In the genomic region with DNA sequence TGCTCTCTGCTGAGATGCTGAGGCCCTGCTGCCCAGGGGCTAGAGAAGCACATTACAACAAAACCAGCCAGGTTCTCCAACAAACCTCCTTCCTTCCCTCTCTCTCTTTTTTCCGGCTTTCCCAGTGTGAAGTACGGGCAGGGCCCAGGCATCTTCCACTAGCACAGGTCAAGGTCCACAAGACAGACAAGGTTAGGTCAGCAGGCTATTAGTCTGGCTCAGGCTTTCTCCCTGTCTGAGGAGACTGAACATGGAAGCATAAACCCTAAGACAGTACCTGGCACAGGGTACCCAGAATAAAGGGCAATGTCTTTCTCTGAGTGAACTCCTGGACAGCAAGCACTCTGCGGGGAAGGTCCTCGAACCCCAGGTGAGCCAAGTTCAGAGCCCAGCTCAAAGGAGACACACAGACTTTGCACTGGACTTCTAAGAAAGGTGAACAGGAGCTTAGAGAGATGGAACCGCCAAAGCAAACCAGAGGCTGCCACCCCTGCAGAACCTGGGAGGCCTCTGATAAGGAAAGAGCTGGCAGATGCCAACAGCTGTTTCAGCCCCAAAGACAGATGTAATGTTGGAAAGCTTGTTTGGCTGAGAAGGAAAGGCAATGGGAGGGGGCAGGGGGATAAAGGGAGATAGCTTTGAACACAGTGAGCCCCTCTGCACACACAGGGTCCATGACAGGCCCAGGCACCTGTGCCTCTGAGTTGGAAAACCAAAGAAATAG, we compare ENCODE assay signal across 24 mouse cellular contexts. TPM values are rescaled to one million over a fixed set of nuclear protein-coding genes. Genes with fewer than 3 reads are reported as not detected.
DNase-seq lines count a peak whose midpoint lies in the region; ATAC-seq and TF ChIP-seq lines count a peak whose summit lies in the region.
"Had no signal": no experiment of that assay in that cellular context is flagged by ENCODE, and none has a peak within 500 bp of the region (broad histone marks: within the 10 kb centered on the region; RNA-seq: fewer than 3 reads in every experiment).

No protein-coding gene starts in this region.

- H3K4me1 ChIP-seq in forebrain, embryonic 13.5 days, result peaks cover 95% of the 10 kb centered on the region
- peaks cover 13% of the 10 kb centered on the region; the same call in 1 of the 2 replicates for H3K4me1 ChIP-seq in forebrain, postnatal 0 days (ENCODE audit: insufficient read depth)
- H3K4me1 ChIP-seq in kidney, adult 2 months (ENCODE audit: control insufficient read depth, insufficient read depth, low read length), result no peaks in the 10 kb centered on the region; the same call in 1 of the 2 replicates
- no peaks in the 10 kb centered on the region for H3K4me1 ChIP-seq in kidney, embryonic 14.5 days (ENCODE audit: control insufficient read depth, insufficient read depth, low read length)
- H3K4me1 ChIP-seq in midbrain, embryonic 14.5 days (ENCODE audit: control insufficient read depth, insufficient read depth, low read length), result peaks cover 22% of the 10 kb centered on the region
- no peaks in the 10 kb centered on the region for H3K4me1 ChIP-seq in midbrain, postnatal 0 days (ENCODE audit: insufficient read depth, low read length)
- no peaks in the 10 kb centered on the region for H3K4me1 ChIP-seq in stomach, postnatal 0 days (replicated peaks; ENCODE audit: control insufficient read depth, insufficient read depth)

- peak overlapping the region; percentile 20 for H3K4me2 ChIP-seq in forebrain, embryonic 13.5 days
- H3K4me2 ChIP-seq in forebrain, postnatal 0 days (ENCODE audit: low read depth), result no peak overlapping the region
- no peak overlapping the region for H3K4me2 ChIP-seq in kidney, embryonic 14.5 days (replicated peaks; ENCODE audit: low read depth, low read length)
- no peak overlapping the region for H3K4me2 ChIP-seq in midbrain, embryonic 14.5 days (ENCODE audit: low read length)
- no peak overlapping the region for H3K4me2 ChIP-seq in midbrain, postnatal 0 days (ENCODE audit: low read depth, low read length, poor library complexity, severe bottlenecking)
- H3K4me2 ChIP-seq in stomach, postnatal 0 days (replicated peaks; ENCODE audit: low read depth), result no peak overlapping the region
- H3K4me2 ChIP-seq: embryonic facial prominence, embryonic 12.5 days; hindbrain, embryonic 12.5 days; limb, embryonic 15.5 days; neural tube, embryonic 12.5 days had no signal

- no peak for ATAC-seq in forebrain, embryonic 13.5 days
- ATAC-seq in forebrain, postnatal 0 days, result no peak
- no peak for ATAC-seq in kidney, embryonic 14.5 days (ENCODE audit: low FRiP score, low TSS enrichment)
- ATAC-seq in midbrain, embryonic 14.5 days (ENCODE audit: low FRiP score, low TSS enrichment), result no peak
- no peak for ATAC-seq in midbrain, postnatal 0 days (ENCODE audit: low FRiP score)
- ATAC-seq in stomach, postnatal 0 days (ENCODE audit: low FRiP score, low TSS enrichment), result 0 out of 2 replicates have a peak, but pooled peaks have one; percentile 23
- ATAC-seq: lung, postnatal 0 days had no signal

- 79% methylated on average over 5 of the region's 5 CpGs for WGBS in forebrain, embryonic 13.5 days
- WGBS in forebrain, postnatal 0 days, result 73% methylated on average over 5 of the region's 5 CpGs
- 46% methylated on average over 5 of the region's 5 CpGs for WGBS in kidney, adult 2 months
- WGBS in kidney, embryonic 14.5 days, result 79% methylated on average over 5 of the region's 5 CpGs
- WGBS in midbrain, embryonic 14.5 days, result 84% methylated on average over 5 of the region's 5 CpGs
- 79% methylated on average over 5 of the region's 5 CpGs for WGBS in midbrain, postnatal 0 days
- WGBS in stomach, postnatal 0 days, result 70% methylated on average over 5 of the region's 5 CpGs

- peaks cover 13% of the 10 kb centered on the region for H3K27me3 ChIP-seq in forebrain, embryonic 13.5 days
- H3K27me3 ChIP-seq in forebrain, postnatal 0 days (ENCODE audit: insufficient read depth, low read length), result no peaks in the 10 kb centered on the region; the same call in 1 of the 2 replicates
- no peaks in the 10 kb centered on the region for H3K27me3 ChIP-seq in kidney, adult 2 months (replicated peaks; ENCODE audit: control insufficient read depth, insufficient read depth, low read length)
- peaks cover 54% of the 10 kb centered on the region for H3K27me3 ChIP-seq in kidney, embryonic 14.5 days (ENCODE audit: control insufficient read depth, insufficient read depth, low read length)
- H3K27me3 ChIP-seq in midbrain, embryonic 14.5 days (ENCODE audit: control insufficient read depth, insufficient read depth, low read length), result peaks cover 29% of the 10 kb centered on the region; the same call in 1 of the 2 replicates
- H3K27me3 ChIP-seq in midbrain, postnatal 0 days (ENCODE audit: insufficient read depth, low read length), result peaks cover 25% of the 10 kb centered on the region
- no peaks in the 10 kb centered on the region for H3K27me3 ChIP-seq in stomach, postnatal 0 days (ENCODE audit: control insufficient read depth, insufficient read depth, low read length)
- H3K27me3 ChIP-seq: CH12.LX; embryonic facial prominence, embryonic 12.5 days had no signal

- no peaks in the 10 kb centered on the region for H3K9me3 ChIP-seq in forebrain, embryonic 13.5 days (replicated peaks)
- no peaks in the 10 kb centered on the region for H3K9me3 ChIP-seq in forebrain, postnatal 0 days (ENCODE audit: low read length)
- no peaks in the 10 kb centered on the region for H3K9me3 ChIP-seq in kidney, embryonic 14.5 days (ENCODE audit: control insufficient read depth, low read length)
- H3K9me3 ChIP-seq in midbrain, embryonic 14.5 days (ENCODE audit: control insufficient read depth, low read length), result no peaks in the 10 kb centered on the region
- no peaks in the 10 kb centered on the region for H3K9me3 ChIP-seq in midbrain, postnatal 0 days (ENCODE audit: low read length)
- no peaks in the 10 kb centered on the region for H3K9me3 ChIP-seq in stomach, postnatal 0 days (ENCODE audit: control insufficient read depth, low read length)
- H3K9me3 ChIP-seq: embryonic facial prominence, embryonic 12.5 days; heart, embryonic 10.5 days; hindbrain, embryonic 12.5 days; limb, embryonic 15.5 days; neural tube, embryonic 12.5 days had no signal

- DNase-seq in forebrain, postnatal 0 days, result no peak
- DNase-seq in kidney, adult 2 months, result peak; percentile 64
- DNase-seq in midbrain, embryonic 14.5 days, result no peak
- no peak for DNase-seq in midbrain, postnatal 0 days (ENCODE audit: low spot score)
- DNase-seq in stomach, postnatal 0 days (ENCODE audit: low spot score), result no peak
- no peak for DNase-seq in layer of hippocampus, adult 8-10 months (ENCODE audit: low spot score in 2 of 2)
- DNase-seq: adrenal gland, adult 2 months; cerebellum, adult 11 months; thymus, postnatal 14 days had no signal

- H3K36me3 ChIP-seq in forebrain, embryonic 13.5 days (ENCODE audit: poor library complexity, severe bottlenecking), result no peaks in the 10 kb centered on the region
- no peaks in the 10 kb centered on the region for H3K36me3 ChIP-seq in forebrain, postnatal 0 days (ENCODE audit: insufficient read depth)
- H3K36me3 ChIP-seq in kidney, adult 2 months (ENCODE audit: control insufficient read depth, insufficient read depth, low read length), result no peaks in the 10 kb centered on the region
- H3K36me3 ChIP-seq in kidney, embryonic 14.5 days (ENCODE audit: control insufficient read depth, insufficient read depth, low read length), result no peaks in the 10 kb centered on the region
- H3K36me3 ChIP-seq in midbrain, embryonic 14.5 days (ENCODE audit: control insufficient read depth, insufficient read depth, low read length), result no peaks in the 10 kb centered on the region
- H3K36me3 ChIP-seq in midbrain, postnatal 0 days (ENCODE audit: insufficient read depth, low read length), result no peaks in the 10 kb centered on the region
- no peaks in the 10 kb centered on the region for H3K36me3 ChIP-seq in stomach, postnatal 0 days (ENCODE audit: control insufficient read depth, insufficient read depth, low read length)
- H3K36me3 ChIP-seq: embryonic facial prominence, embryonic 12.5 days; heart, embryonic 10.5 days; hindbrain, embryonic 12.5 days; limb, embryonic 15.5 days; neural tube, embryonic 12.5 days had no signal

- TF ChIP-seq POLR2A in kidney, adult 2 months (IDR thresholded peaks at IDR 0.05; ENCODE audit: low read depth, low read length), result no peak

- TF ChIP-seq CTCF in forebrain, postnatal 0 days (IDR thresholded peaks at IDR 0.05; ENCODE audit: low read depth), result no peak
- no peak for TF ChIP-seq CTCF in kidney, adult 2 months (conservative IDR thresholded peaks at IDR 0.05; ENCODE audit: insufficient read depth, insufficient read length, low read depth, low read length)
- no peak for TF ChIP-seq CTCF in midbrain, postnatal 0 days (IDR thresholded peaks at IDR 0.05)
- TF ChIP-seq CTCF in stomach, postnatal 0 days (IDR thresholded peaks at IDR 0.05; ENCODE audit: low read depth), result no peak

- peak overlapping the region; percentile 16 for H3K27ac ChIP-seq in forebrain, embryonic 13.5 days
- H3K27ac ChIP-seq in forebrain, postnatal 0 days (ENCODE audit: low read depth, low read length), result no peak overlapping the region
- no peak overlapping the region for H3K27ac ChIP-seq in kidney, adult 2 months (ENCODE audit: insufficient read depth, low read depth, low read length)
- H3K27ac ChIP-seq in kidney, embryonic 14.5 days (ENCODE audit: low read depth, low read length), result no peak overlapping the region
- H3K27ac ChIP-seq in midbrain, embryonic 14.5 days (replicated peaks; ENCODE audit: low read depth, low read length), result no peak overlapping the region
- no peak overlapping the region for H3K27ac ChIP-seq in midbrain, postnatal 0 days (ENCODE audit: low read depth, low read length)
- peak overlapping the region; percentile 45; the same call in 1 of the 2 replicates for H3K27ac ChIP-seq in stomach, postnatal 0 days (replicated peaks)
- H3K27ac ChIP-seq: embryonic facial prominence, embryonic 12.5 days; hindbrain, embryonic 12.5 days; left cerebral cortex, adult 2 months; limb, embryonic 15.5 days; neural tube, embryonic 12.5 days had no signal

- no peak overlapping the region for H3K4me3 ChIP-seq in forebrain, embryonic 13.5 days
- no peak overlapping the region for H3K4me3 ChIP-seq in forebrain, postnatal 0 days (ENCODE audit: low read depth, low read length)
- H3K4me3 ChIP-seq in kidney, adult 2 months (ENCODE audit: insufficient read depth, low read depth, low read length), result no peak overlapping the region
- H3K4me3 ChIP-seq in kidney, embryonic 14.5 days (ENCODE audit: low read length), result no peak overlapping the region
- H3K4me3 ChIP-seq in midbrain, embryonic 14.5 days (replicated peaks; ENCODE audit: low read depth, low read length), result no peak overlapping the region
- no peak overlapping the region for H3K4me3 ChIP-seq in midbrain, postnatal 0 days (ENCODE audit: low read depth, low read length)
- no peak overlapping the region for H3K4me3 ChIP-seq in stomach, postnatal 0 days (ENCODE audit: low read depth, low read length)
- H3K4me3 ChIP-seq: embryonic facial prominence, embryonic 12.5 days; heart, embryonic 10.5 days; hindbrain, embryonic 12.5 days; left cerebral cortex, adult 2 months; limb, embryonic 15.5 days; neural tube, embryonic 12.5 days had no signal

- no peak for TF ChIP-seq EP300 in stomach, postnatal 0 days (optimal IDR thresholded peaks at IDR 0.05)

- peak overlapping the region; percentile 34 for H3K9ac ChIP-seq in forebrain, embryonic 13.5 days
- no peak overlapping the region for H3K9ac ChIP-seq in forebrain, postnatal 0 days
- H3K9ac ChIP-seq in kidney, embryonic 14.5 days (ENCODE audit: low read depth, low read length), result no peak overlapping the region
- 0 out of 2 replicates have a peak overlapping the region, but pooled peaks have one; percentile 16 for H3K9ac ChIP-seq in midbrain, embryonic 14.5 days (replicated peaks; ENCODE audit: low read length)
- no peak overlapping the region for H3K9ac ChIP-seq in midbrain, postnatal 0 days (replicated peaks; ENCODE audit: low read length, poor library complexity, severe bottlenecking)
- H3K9ac ChIP-seq in stomach, postnatal 0 days (ENCODE audit: low read length), result no peak overlapping the region
- H3K9ac ChIP-seq: embryonic facial prominence, embryonic 12.5 days; hindbrain, embryonic 12.5 days; limb, embryonic 15.5 days; neural tube, embryonic 12.5 days had no signal

RNA-seq across cellular contexts. Expression of a gene that starts 9.1 kb away (rescaled TPM):
- polyA plus RNA-seq in forebrain, embryonic 13.5 days (2015; fragmentation: Nextera tagmentation; extraction: Ambion mirVana), result 37.6 and 41.3 TPM in 2 replicates
- total RNA-seq in forebrain, postnatal 0 days (2014; rRNA removed), result 9.8 and 10.7 TPM in 2 replicates
- polyA plus RNA-seq in forebrain, postnatal 0 days (2015; fragmentation: Nextera tagmentation; extraction: Ambion mirVana), result 7.8 and 16.3 TPM in 2 replicates
- polyA plus RNA-seq in kidney, adult 2 months (2012; rRNA removed), result 7.1 and 8.5 TPM in 2 replicates
- 13.5 and 25.4 TPM in 2 replicates for polyA plus RNA-seq in kidney, embryonic 14.5 days (2014; fragmentation: Nextera tagmentation; extraction: Ambion mirVana)
- 5.2 and 10.1 TPM in 2 replicates for polyA plus RNA-seq in midbrain, embryonic 14.5 days (2014; fragmentation: Nextera tagmentation; extraction: Ambion mirVana)
- total RNA-seq in midbrain, postnatal 0 days (2014; rRNA removed), result 10.7 and 13.4 TPM in 2 replicates
- 9.3 and 12.0 TPM in 2 replicates for polyA plus RNA-seq in midbrain, postnatal 0 days (2015; fragmentation: Nextera tagmentation; extraction: Ambion mirVana)
- 15.6 and 18.5 TPM in 2 replicates for polyA plus RNA-seq in stomach, postnatal 0 days (2015; fragmentation: Nextera tagmentation; extraction: Ambion mirVana)
- 10 to 100 TPM in 3 of 4 experiments, 1 to 10 TPM in 1; 9.3 to 15.5 (median 13.9) TPM for total RNA-seq in layer of hippocampus, adult 8-10 months (2022)
- total RNA-seq: CH12.LX had no signal

RNA-seq across cellular contexts. Expression of a gene that starts 40.1 kb away (rescaled TPM):
- not detected in 2 replicates for polyA plus RNA-seq in forebrain, embryonic 13.5 days (2015; fragmentation: Nextera tagmentation; extraction: Ambion mirVana)
- not detected in 2 replicates for total RNA-seq in forebrain, postnatal 0 days (2014; rRNA removed)
- polyA plus RNA-seq in forebrain, postnatal 0 days (2015; fragmentation: Nextera tagmentation; extraction: Ambion mirVana), result not detected in 2 replicates
- polyA plus RNA-seq in kidney, adult 2 months (2012; rRNA removed), result 0.05 and 0.06 TPM in 2 replicates
- polyA plus RNA-seq in kidney, embryonic 14.5 days (2014; fragmentation: Nextera tagmentation; extraction: Ambion mirVana), result not detected in 2 replicates
- not detected in 2 replicates for polyA plus RNA-seq in midbrain, embryonic 14.5 days (2014; fragmentation: Nextera tagmentation; extraction: Ambion mirVana)
- not detected in 2 replicates for total RNA-seq in midbrain, postnatal 0 days (2014; rRNA removed)
- polyA plus RNA-seq in midbrain, postnatal 0 days (2015; fragmentation: Nextera tagmentation; extraction: Ambion mirVana), result not detected in 2 replicates
- not detected in 2 replicates for polyA plus RNA-seq in stomach, postnatal 0 days (2015; fragmentation: Nextera tagmentation; extraction: Ambion mirVana)
- total RNA-seq in layer of hippocampus, adult 8-10 months (2022), result not detected
- total RNA-seq: adrenal gland, adult 2 months; CH12.LX; gastrocnemius, postnatal 4 days; left cerebral cortex, adult 2 months; megakaryocyte, adult 5-6 weeks; monocyte, adult 5-6 weeks had no signal
- polyA plus RNA-seq: adrenal gland, adult 2 months; brain, embryonic 14.5 days; embryonic facial prominence, embryonic 12.5 days; heart, embryonic 10.5 days; hindbrain, embryonic 12.5 days; large intestine, adult 2 months; limb, embryonic 15.5 days; lung, postnatal 0 days; neural tube, embryonic 12.5 days had no signal

Comparison
In these comparisons a context has a peak if more than half of its experiments do, and no peak if none do; other contexts are left out.
1. H3K27ac ChIP-seq: peak in forebrain, embryonic 13.5 days (single experiment) and stomach, postnatal 0 days (single experiment); none in forebrain, postnatal 0 days (single experiment), kidney, adult 2 months (single experiment), kidney, embryonic 14.5 days (single experiment), midbrain, embryonic 14.5 days (single experiment) and midbrain, postnatal 0 days (single experiment).
2. H3K9ac ChIP-seq: peak in forebrain, embryonic 13.5 days (single experiment) and midbrain, embryonic 14.5 days (single experiment); none in forebrain, postnatal 0 days (single experiment), kidney, embryonic 14.5 days (single experiment), midbrain, postnatal 0 days (single experiment) and stomach, postnatal 0 days (single experiment).